Mouse (Mus musculus): ENCODE data around the gene Cox7a2l. TPM values are rescaled to one million over a fixed set of nuclear protein-coding genes. Genes with fewer than 3 reads are reported as not detected.

Gene Cox7a2l
- polyA plus RNA-seq, 1 experiment from 2014 or later: 173 TPM

GRCm38 (mm10) chr17:83545259-83545658, 28.1 kb upstream of the Cox7a2l start:
- WGBS: 74% methylated on average over 6 of the region's 6 CpGs
- peak overlapping the region; percentile 61 for H3K4me3 ChIP-seq

DNA sequence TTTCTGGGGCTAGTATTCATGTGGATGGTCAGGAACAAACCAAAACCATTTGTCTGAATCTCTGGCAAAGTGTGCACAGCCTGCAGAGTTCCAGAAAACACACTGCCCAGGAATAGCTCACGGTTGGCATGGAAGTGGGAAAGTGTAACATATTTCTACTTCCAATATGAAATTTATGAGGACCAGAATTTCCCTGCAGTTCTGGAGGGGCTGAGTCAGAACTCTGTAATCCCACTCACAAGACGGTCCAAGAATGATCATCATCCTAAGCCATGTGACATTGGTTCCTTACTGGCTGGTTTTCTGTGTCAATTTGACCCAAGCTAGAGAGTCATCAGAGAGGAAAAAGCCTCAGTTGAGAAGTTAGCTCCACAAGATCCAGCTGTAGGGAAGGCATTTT, 25.3 kb upstream of the Cox7a2l start:
- peaks cover 33% of the 10 kb centered on the region for H3K27me3 ChIP-seq (ENCODE audit: insufficient read depth, poor library complexity, severe bottlenecking)
- no peak for DNase-seq (ENCODE audit: low spot score)
- H3K4me1 ChIP-seq: peaks cover 8% of the 10 kb centered on the region; the same call in 1 of the 2 replicates

More at GRCm38 (mm10) chr17:83545259-83545658, 28.1 kb upstream of the Cox7a2l start:
- Histone ChIP-seq H3K27me3 (ENCODE audit: insufficient read depth, poor library complexity, severe bottlenecking) (peaks cover 52% of the 10 kb centered on the region), H3K9me3 (no peaks in the 10 kb centered on the region), H3K36me3 (no peaks in the 10 kb centered on the region), H3K27ac (no peak overlapping the region), H3K4me1 (0 out of 2 replicates have a peak, but pooled peaks cover 9% of the 10 kb centered on the region)
- DNase-seq (ENCODE audit: low spot score): no peak

DNA sequence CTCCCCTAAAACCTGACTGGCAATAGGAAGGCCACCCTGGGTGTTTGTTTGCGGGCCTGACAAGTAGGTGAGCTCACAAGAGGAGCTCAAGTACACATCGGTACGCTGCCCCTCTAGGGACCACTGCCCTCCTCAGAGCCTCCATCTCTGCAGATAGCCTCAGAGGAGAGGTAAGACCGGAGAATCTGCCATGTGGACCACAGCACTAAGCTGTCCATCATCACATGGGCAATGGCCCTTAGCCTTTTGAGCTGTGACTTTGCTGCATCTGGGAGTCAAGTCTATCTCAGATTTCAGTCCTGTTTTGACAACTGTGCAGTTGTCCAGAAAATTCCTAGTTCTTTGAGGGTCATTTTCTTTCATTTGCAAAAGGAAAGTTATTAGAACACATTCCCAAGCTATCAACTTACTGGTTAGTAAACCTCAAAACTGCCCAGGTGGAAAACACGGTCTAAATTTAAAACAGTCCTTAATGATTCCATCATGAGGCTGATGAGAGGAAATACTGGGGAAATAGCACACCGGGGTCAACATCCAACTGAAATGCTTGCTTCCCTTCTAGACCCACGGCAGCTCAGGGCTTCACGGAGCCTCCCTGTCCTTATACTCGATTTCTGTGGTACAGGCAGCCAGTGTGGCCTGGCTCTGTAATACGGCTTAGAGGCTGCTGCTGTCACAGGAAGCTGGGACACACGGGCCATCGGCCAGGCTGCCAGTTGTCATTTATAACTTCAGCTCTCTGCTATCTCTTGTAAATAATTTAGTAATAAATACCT, 22.3 kb upstream of the Cox7a2l start:
- Histone ChIP-seq H3K4me3 (no peak overlapping the region), H3K27me3 (ENCODE audit: insufficient read depth, poor library complexity, severe bottlenecking) (peaks cover 9% of the 10 kb centered on the region), H3K9me3 (0 out of 2 replicates have a peak, but pooled peaks cover 1% of the 10 kb centered on the region), H3K4me1 (peaks cover 2% of the 10 kb centered on the region; the same call in 1 of the 2 replicates), H3K27ac (no peak overlapping the region), H3K36me3 (no peaks in the 10 kb centered on the region)
- 61% methylated on average over 12 of the region's 12 CpGs for WGBS
- DNase-seq (ENCODE audit: low spot score): no peak

More for the DNA sequence above, 25.3 kb upstream of the Cox7a2l start:
- WGBS: 87% methylated on average over 2 of the region's 2 CpGs
- H3K9me3 ChIP-seq: no peaks in the 10 kb centered on the region
- no peaks in the 10 kb centered on the region for H3K36me3 ChIP-seq
- H3K4me3 ChIP-seq: no peak overlapping the region
- no peak overlapping the region for H3K27ac ChIP-seq

DNA sequence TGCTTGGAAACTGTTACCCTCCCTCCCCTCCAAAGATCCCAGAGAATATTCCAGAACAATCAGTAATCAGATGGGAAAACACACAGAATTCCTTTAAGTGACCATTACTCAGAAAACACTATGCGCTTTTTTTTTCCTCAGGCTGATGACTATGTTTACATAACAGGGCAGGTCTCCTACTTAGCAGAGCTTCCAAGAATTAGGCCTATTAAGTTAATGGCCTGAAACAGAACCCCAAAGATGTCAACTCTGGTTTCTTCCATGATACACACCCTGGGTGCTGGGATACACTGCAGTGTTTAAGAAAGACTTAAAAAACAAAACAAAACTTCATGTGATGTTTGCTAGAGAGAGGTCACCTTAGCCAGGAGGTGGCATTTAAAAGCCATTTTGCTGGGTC, 21.6 kb upstream of the Cox7a2l start:
- no peak overlapping the region for H3K4me3 ChIP-seq
- peaks cover 2% of the 10 kb centered on the region; the same call in 1 of the 2 replicates for H3K4me1 ChIP-seq
- 72% methylated on average over 1 of the region's 1 CpGs for WGBS
- peaks cover 5% of the 10 kb centered on the region; the same call in 1 of the 2 replicates for H3K27me3 ChIP-seq (ENCODE audit: insufficient read depth, poor library complexity, severe bottlenecking)
- H3K9me3 ChIP-seq: 0 out of 2 replicates have a peak, but pooled peaks cover 4% of the 10 kb centered on the region
- H3K36me3 ChIP-seq: no peaks in the 10 kb centered on the region
- DNase-seq (ENCODE audit: low spot score): no peak
- H3K27ac ChIP-seq: no peak overlapping the region

DNA sequence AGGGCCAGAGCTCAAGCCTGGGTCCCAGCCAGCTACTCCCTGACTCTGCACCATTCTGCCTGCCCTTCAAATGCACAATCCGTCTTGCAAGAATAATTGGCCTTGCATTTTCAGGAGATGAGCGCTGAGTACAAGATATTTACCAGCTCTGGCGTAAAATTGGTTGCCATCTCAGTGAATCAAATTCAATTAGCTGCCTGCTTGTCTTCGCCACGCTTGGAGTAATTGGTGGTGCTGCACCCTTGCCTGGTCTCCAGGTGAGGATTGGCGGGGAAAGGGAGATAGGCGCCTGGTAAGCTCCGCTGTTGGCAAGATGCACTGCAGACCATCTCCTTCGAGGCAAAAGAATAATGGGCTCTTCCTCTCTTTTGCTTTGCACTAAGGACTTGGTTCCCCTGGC, 21.0 kb upstream of the Cox7a2l start:
- 0 out of 2 replicates have a peak, but pooled peaks cover 4% of the 10 kb centered on the region for H3K9me3 ChIP-seq
- H3K27ac ChIP-seq: no peak overlapping the region
- H3K4me1 ChIP-seq: peaks cover 2% of the 10 kb centered on the region; the same call in 1 of the 2 replicates
- WGBS: 71% methylated on average over 9 of the region's 9 CpGs
- no peaks in the 10 kb centered on the region for H3K36me3 ChIP-seq
- DNase-seq (ENCODE audit: low spot score): no peak
- peaks cover 5% of the 10 kb centered on the region; the same call in 1 of the 2 replicates for H3K27me3 ChIP-seq (ENCODE audit: insufficient read depth, poor library complexity, severe bottlenecking)
- H3K4me3 ChIP-seq: no peak overlapping the region

DNA sequence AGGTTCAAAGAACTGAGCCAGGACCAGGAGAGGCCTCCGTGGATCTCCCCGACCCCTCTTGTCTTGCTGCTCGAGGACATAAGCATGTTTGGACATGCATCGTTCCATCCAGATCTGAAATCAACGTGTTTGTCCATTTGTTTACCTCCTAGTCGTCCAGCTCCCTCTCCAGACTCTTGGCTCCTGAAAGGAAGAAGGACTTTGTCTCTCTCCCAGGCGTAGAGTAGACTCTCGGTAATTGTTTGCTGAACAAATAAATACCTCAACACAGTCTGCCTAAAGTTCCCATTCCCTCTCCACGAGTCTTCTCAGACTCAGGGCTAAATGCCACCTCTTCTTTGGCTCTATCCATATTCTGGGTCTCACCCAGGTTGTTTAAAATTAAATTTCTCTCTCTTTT, 16.0 kb upstream of the Cox7a2l start:
- Histone ChIP-seq H3K36me3 (no peaks in the 10 kb centered on the region), H3K9me3 (0 out of 2 replicates have a peak, but pooled peaks cover 4% of the 10 kb centered on the region), H3K4me1 (peaks cover 8% of the 10 kb centered on the region), H3K4me3 (no peak overlapping the region), H3K27ac (no peak overlapping the region), H3K27me3 (ENCODE audit: insufficient read depth, poor library complexity, severe bottlenecking) (no peaks in the 10 kb centered on the region)
- no peak for DNase-seq (ENCODE audit: low spot score)
- WGBS: 76% methylated on average over 9 of the region's 9 CpGs

- Histone ChIP-seq H3K27ac (peak overlapping the region; percentile 87), H3K36me3 (no peaks in the 10 kb centered on the region), H3K27me3 (ENCODE audit: insufficient read depth, poor library complexity, severe bottlenecking) (no peaks in the 10 kb centered on the region), H3K4me3 (peak overlapping the region; percentile 49), H3K4me1 (peaks cover 38% of the 10 kb centered on the region), H3K9me3 (no peaks in the 10 kb centered on the region)
- DNase-seq (ENCODE audit: low spot score): peak; percentile 87
- WGBS: 12% methylated on average over 17 of the region's 17 CpGs
Measured at GRCm38 (mm10) chr17:83527651-83528381, 10.7 kb upstream of the Cox7a2l start.

DNA sequence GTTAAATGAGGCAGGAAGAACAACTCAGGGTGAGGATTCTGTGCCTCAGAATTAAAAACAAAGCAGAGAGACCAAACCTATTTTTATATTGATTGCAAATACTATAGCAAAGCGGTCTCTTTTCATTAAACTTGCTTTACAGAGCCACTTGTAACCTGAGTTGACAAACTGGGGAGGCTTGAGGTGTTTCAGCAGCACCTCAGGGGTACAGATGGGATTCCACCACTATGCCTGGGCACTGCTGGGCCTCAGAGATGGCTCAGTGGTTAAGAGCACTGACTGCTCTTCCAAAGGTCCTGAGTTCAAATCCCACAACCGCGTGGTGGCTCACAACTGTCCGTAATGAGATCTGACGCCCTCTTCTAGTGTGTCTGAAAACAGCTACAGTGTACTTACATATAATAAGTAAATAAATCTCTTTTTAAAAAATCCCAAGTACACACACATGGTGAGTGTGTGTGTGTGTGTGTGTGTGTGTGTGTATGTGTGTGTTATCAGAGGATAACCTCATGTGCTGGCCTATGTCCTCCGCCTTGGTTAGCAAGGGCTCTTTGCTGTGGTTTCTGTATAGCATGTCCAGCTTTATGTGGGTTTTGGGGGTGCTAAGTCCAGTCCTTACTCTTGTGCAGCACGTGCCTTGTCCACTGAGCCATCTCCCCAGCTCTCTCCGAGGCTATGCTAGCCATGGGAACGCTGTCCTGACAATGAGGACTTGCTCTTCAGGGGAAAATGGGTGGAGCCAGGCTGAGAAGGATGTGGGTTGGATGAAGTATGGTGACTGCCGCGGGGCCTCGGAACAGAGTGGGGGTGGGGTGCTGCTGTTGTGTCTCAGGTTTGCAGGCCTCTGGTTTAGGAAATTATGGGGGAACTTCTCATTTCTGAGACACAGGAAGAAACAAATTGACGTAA, 9.7 kb upstream of the Cox7a2l start:
- Histone ChIP-seq H3K4me3 (peak overlapping the region; percentile 49), H3K4me1 (peaks cover 38% of the 10 kb centered on the region), H3K27ac (peak overlapping the region; percentile 87), H3K36me3 (no peaks in the 10 kb centered on the region), H3K9me3 (no peaks in the 10 kb centered on the region), H3K27me3 (ENCODE audit: insufficient read depth, poor library complexity, severe bottlenecking) (no peaks in the 10 kb centered on the region)
- 20% methylated on average over 13 of the region's 13 CpGs for WGBS
- peak; percentile 90 for DNase-seq (ENCODE audit: low spot score)

GRCm38 (mm10) chr17:83526091-83526561, 9.0 kb upstream of the Cox7a2l start:
- 6% methylated on average over 5 of the region's 5 CpGs for WGBS
- H3K27ac ChIP-seq: peak overlapping the region; percentile 87
- no peak for DNase-seq (ENCODE audit: low spot score)
- no peaks in the 10 kb centered on the region for H3K9me3 ChIP-seq
- H3K4me1 ChIP-seq: peaks cover 38% of the 10 kb centered on the region
- no peaks in the 10 kb centered on the region for H3K27me3 ChIP-seq (ENCODE audit: insufficient read depth, poor library complexity, severe bottlenecking)
- H3K4me3 ChIP-seq: no peak overlapping the region
- no peaks in the 10 kb centered on the region for H3K36me3 ChIP-seq

- peaks cover 38% of the 10 kb centered on the region for H3K4me1 ChIP-seq
- no peak for DNase-seq (ENCODE audit: low spot score)
- WGBS: 9% methylated on average over 8 of the region's 8 CpGs
- H3K27me3 ChIP-seq (ENCODE audit: insufficient read depth, poor library complexity, severe bottlenecking): no peaks in the 10 kb centered on the region
- H3K9me3 ChIP-seq: no peaks in the 10 kb centered on the region
- H3K36me3 ChIP-seq: no peaks in the 10 kb centered on the region
- peak overlapping the region; percentile 87 for H3K27ac ChIP-seq
- H3K4me3 ChIP-seq: peak overlapping the region; percentile 29
Measured at GRCm38 (mm10) chr17:83525596-83525995, 8.5 kb upstream of the Cox7a2l start.

GRCm38 (mm10) chr17:83524753-83525152, 7.6 kb upstream of the Cox7a2l start:
- Histone ChIP-seq H3K4me1 (peaks cover 38% of the 10 kb centered on the region), H3K27ac (no peak overlapping the region), H3K4me3 (no peak overlapping the region), H3K36me3 (no peaks in the 10 kb centered on the region), H3K27me3 (ENCODE audit: insufficient read depth, poor library complexity, severe bottlenecking) (no peaks in the 10 kb centered on the region), H3K9me3 (no peaks in the 10 kb centered on the region)
- no peak for DNase-seq (ENCODE audit: low spot score)
- 60% methylated on average over 7 of the region's 7 CpGs for WGBS
